Mouse (Mus musculus) testis, adult 2 months (tissue): ENCODE results near the gene Akr1a1.

Source experiments
- CTCF ChIP-seq: fragments of 200-500 bp; IDR thresholded peaks from 2 replicates; pipeline ENCODE4 v1.5.1; 2012; ENCODE audit warnings: low read depth, mild to moderate bottlenecking, inconsistent platforms, low read length, moderate library complexity; ENCODE audit not compliant: control insufficient read depth, insufficient read depth, insufficient replicate concordance
- POLR2A ChIP-seq: fragments of 200-500 bp; IDR thresholded peaks from 2 replicates; pipeline ENCODE4 v1.6.1; 2012; ENCODE audit warnings: low read depth, mild to moderate bottlenecking, inconsistent platforms, low read length, moderate library complexity; ENCODE audit not compliant: control insufficient read depth

DNA sequence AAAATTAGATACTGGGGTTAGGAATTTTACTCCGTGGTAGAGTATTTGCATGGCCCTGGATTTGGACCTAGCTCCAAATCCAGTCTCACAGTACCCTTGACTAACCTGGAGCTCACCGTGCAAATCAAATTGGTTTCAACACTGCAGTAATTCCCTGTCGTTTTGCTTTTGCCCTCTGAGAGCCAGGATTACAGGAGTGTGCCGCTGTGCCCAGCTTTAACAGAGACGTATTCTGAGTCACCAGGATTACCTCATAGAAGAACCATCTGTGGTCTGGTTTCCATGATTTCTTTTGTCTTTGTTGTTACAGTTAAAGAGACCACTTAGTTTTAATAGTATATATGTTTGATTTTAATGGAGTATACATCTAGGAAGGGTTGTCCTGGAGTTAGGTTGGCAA is 27.7 kb upstream of the Akr1a1 start:
- TF ChIP-seq POLR2A (no peak), CTCF (no peak)
